In the genomic region with DNA sequence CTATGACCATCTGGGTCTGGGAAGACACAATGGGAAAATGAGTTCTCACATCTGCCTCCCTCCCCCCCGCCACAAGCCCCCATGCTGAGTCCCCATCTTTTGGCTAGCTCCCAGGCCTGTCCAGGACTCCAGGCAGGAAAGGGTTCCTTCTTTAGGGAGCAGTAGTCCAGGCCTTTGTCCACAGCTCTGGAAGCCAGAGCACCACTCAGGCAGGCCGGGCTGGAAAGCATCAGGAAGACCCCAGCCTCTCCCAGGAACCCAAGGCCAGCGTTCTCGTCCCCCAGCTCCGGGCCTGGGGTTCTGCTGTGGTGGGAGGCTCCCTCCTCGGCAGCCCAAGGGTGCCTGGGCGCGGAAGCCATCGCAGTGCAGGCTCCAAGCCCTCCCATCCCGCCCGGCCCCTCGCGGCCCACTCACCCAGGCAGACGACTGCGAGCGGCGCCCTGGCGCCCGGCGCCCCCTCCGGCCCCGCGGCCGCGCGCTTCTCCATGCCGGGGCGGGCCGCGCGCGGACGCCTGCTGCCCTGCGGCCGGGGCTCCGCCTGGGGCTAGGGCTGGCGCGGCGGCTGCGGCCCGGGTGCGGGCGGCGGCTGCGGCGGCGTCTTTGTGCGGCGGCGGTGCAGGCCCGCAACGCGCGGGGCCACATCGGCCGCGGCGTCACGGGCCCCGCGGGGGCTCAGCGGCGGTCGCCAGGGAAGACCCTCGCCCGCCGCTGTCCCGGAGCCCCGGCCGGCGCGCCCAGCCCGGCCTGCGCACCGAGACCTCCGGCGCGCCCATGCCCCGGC, we compare ENCODE assay signal across 9 mouse cellular contexts. TPM values are rescaled to one million over a fixed set of nuclear protein-coding genes. Genes with fewer than 3 reads are reported as not detected.
DNase-seq lines count a peak whose midpoint lies in the region; ATAC-seq lines count a peak whose summit lies in the region.
"Had no signal": no experiment of that assay in that cellular context is flagged by ENCODE, and none has a peak within 500 bp of the region (broad histone marks: within the 10 kb centered on the region; RNA-seq: fewer than 3 reads in every experiment).

No protein-coding gene starts in this region.

- H3K4me1 ChIP-seq in erythroblast, embryonic 14.5 days (ENCODE audit: control insufficient read depth) = no peaks in the 10 kb centered on the region
- H3K4me1 ChIP-seq in hindbrain, embryonic 13.5 days (replicated peaks) = peaks cover 31% of the 10 kb centered on the region
- peaks cover 30% of the 10 kb centered on the region for H3K4me1 ChIP-seq in midbrain, embryonic 13.5 days (replicated peaks)

- H3K27me3 ChIP-seq in erythroblast, embryonic 14.5 days (ENCODE audit: control insufficient read depth) = peaks cover 34% of the 10 kb centered on the region
- H3K27me3 ChIP-seq in hindbrain, embryonic 13.5 days = 0 out of 2 replicates have a peak, but pooled peaks cover 4% of the 10 kb centered on the region
- H3K27me3 ChIP-seq in midbrain, embryonic 13.5 days = no peaks in the 10 kb centered on the region

- peak; percentile 15 for DNase-seq in urinary bladder, postnatal 25 days (ENCODE audit: low spot score)
- no peak for DNase-seq in urinary bladder, adult 18-20 months (ENCODE audit: low spot score in 2 of 2)
- DNase-seq in layer of hippocampus, adult 9-11 months = no peak
- no peak for DNase-seq in B cell, adult 2 months

- under 1% methylated on average over 51 of the region's 79 CpGs for WGBS in hindbrain, embryonic 13.5 days
- WGBS in midbrain, embryonic 13.5 days = under 1% methylated on average over 43 of the region's 79 CpGs

- no peaks in the 10 kb centered on the region for H3K9me3 ChIP-seq in erythroblast, embryonic 14.5 days (ENCODE audit: control insufficient read depth, low read length)
- H3K9me3 ChIP-seq in hindbrain, embryonic 13.5 days = no peaks in the 10 kb centered on the region
- H3K9me3 ChIP-seq in midbrain, embryonic 13.5 days = no peaks in the 10 kb centered on the region

- peak overlapping the region; percentile 93 for H3K27ac ChIP-seq in hindbrain, embryonic 13.5 days
- H3K27ac ChIP-seq in midbrain, embryonic 13.5 days = peak overlapping the region; percentile 92

- peak overlapping the region; percentile 97 for H3K9ac ChIP-seq in hindbrain, embryonic 13.5 days
- H3K9ac ChIP-seq in midbrain, embryonic 13.5 days (replicated peaks) = peak overlapping the region; percentile 95

- H3K36me3 ChIP-seq in erythroblast, embryonic 14.5 days (ENCODE audit: control insufficient read depth) = no peaks in the 10 kb centered on the region
- H3K36me3 ChIP-seq in hindbrain, embryonic 13.5 days = peaks cover 35% of the 10 kb centered on the region
- peaks cover 34% of the 10 kb centered on the region for H3K36me3 ChIP-seq in midbrain, embryonic 13.5 days

- peak overlapping the region; percentile 31 for H3K4me3 ChIP-seq in erythroblast, embryonic 14.5 days (replicated peaks)
- H3K4me3 ChIP-seq in hindbrain, embryonic 13.5 days = peak overlapping the region; percentile 91
- H3K4me3 ChIP-seq in midbrain, embryonic 13.5 days (replicated peaks) = peak overlapping the region; percentile 74

- H3K4me2 ChIP-seq in hindbrain, embryonic 13.5 days = peak overlapping the region; percentile 75
- peak overlapping the region; percentile 75 for H3K4me2 ChIP-seq in midbrain, embryonic 13.5 days (replicated peaks)

- ATAC-seq in erythroblast, adult 5-6 weeks (replicated peaks; ENCODE audit: low FRiP score, poor library complexity, severe bottlenecking) = no peak
- peak; percentile 56 for ATAC-seq in hindbrain, embryonic 13.5 days (ENCODE audit: low FRiP score)
- peak; percentile 62 for ATAC-seq in midbrain, embryonic 13.5 days

RNA-seq across cellular contexts. Expression of a gene that starts 0.7 kb away (rescaled TPM):
- 0.04 TPM in 1 of 2 replicates, not detected in the other for polyA plus RNA-seq in erythroblast, embryonic 14.5 days (2012)
- not detected in 2 replicates for total RNA-seq in erythroblast, adult 5-6 weeks (2015; ENCODE audit: low replicate concordance)
- total RNA-seq in erythroblast, adult 5-6 weeks (2017; ENCODE audit: low replicate concordance) = not detected in 2 replicates
- polyA plus RNA-seq in hindbrain, embryonic 13.5 days (2015; fragmentation: Nextera tagmentation; extraction: Ambion mirVana) = 26.0 and 27.2 TPM in 2 replicates
- 25.9 and 31.1 TPM in 2 replicates for polyA plus RNA-seq in midbrain, embryonic 13.5 days (2015; fragmentation: Nextera tagmentation; extraction: Ambion mirVana)

RNA-seq across cellular contexts. Expression of a gene that starts 28.4 kb away (rescaled TPM):
- not detected in 2 replicates for polyA plus RNA-seq in erythroblast, embryonic 14.5 days (2012)
- not detected in 2 replicates for total RNA-seq in erythroblast, adult 5-6 weeks (2015; ENCODE audit: low replicate concordance)
- total RNA-seq in erythroblast, adult 5-6 weeks (2017; ENCODE audit: low replicate concordance) = not detected in 2 replicates
- polyA plus RNA-seq in hindbrain, embryonic 13.5 days (2015; fragmentation: Nextera tagmentation; extraction: Ambion mirVana) = 8.5 and 9.2 TPM in 2 replicates
- 3.4 and 3.6 TPM in 2 replicates for polyA plus RNA-seq in midbrain, embryonic 13.5 days (2015; fragmentation: Nextera tagmentation; extraction: Ambion mirVana)
- polyA plus RNA-seq: C2C12 had no signal

Comparison
In these comparisons a context has a peak if more than half of its experiments do, and no peak if none do; other contexts are left out.
1. H3K4me3 ChIP-seq: peak in every context shown above with its lines; median percentile 91 in hindbrain, embryonic 13.5 days; 74 in midbrain, embryonic 13.5 days; 31 in erythroblast, embryonic 14.5 days.
2. RNA of a gene that starts 0.7 kb away (polyA plus RNA-seq): 25.9 to 31.1 TPM in midbrain, embryonic 13.5 days and 26.0 to 27.2 TPM in hindbrain, embryonic 13.5 days; 0.04 TPM in erythroblast, embryonic 14.5 days; every median in the first group is over 10 times any median in the second.